Mouse (Mus musculus) 3T3-L1 (cell line): ENCODE results near the gene Dnajb8.

Source experiments
- DNase-seq: peaks from one replicate; pipeline ENCODE4 v3.0.0-alpha.2; 2015; ENCODE audit warnings: low read depth, low spot score

Dnajb8 gene

DNA sequence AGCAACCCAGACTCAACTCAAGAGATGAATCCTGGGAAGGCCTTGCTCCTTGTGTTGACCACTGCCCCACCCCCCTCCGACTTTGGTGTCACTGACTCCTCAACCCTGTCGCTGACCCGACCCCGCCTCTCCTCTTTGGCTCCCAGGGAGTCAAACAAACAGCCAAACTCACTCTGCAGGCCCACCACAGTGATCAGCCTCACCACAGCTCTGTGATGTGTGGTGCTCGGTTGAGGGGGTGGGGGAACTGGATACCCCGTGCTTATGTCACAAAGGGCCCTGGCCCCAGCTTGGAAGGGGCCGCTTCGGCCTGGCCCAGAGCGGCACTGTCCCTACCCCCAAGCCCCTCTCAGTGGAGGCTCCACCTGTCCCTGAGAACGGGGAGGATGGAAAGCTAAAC is at the start of gene Dnajb8:
Gene Dnajb8, plus strand, starts transcription at position 301 of the 400 bp plus-strand sequence.
- no peak for DNase-seq

- DNase-seq, result no peak
Observed at GRCm38 (mm10) chr6:88174191-88174590, 47.9 kb upstream of the Dnajb8 start.

DNA sequence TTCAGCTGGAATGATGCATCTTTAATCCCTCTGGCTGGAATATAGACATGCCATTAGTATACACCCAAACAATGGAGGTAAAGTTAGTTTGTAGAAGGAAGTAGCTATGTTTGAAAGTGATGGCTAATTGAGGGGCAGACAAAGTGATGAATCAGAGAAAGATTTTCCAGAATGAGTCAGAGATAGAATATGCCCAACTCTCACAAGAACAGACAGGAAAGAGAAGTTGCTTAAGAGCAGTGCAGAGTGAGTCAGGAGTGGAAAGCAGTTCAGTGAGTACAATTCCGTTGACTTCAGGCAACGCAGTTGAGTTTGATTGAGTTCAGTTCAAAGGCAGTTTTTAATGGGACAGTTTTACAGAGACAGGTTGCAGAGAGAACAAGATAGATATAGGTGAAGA is 47.4 kb upstream of the Dnajb8 start:
- peak; percentile 74 for DNase-seq

DNA sequence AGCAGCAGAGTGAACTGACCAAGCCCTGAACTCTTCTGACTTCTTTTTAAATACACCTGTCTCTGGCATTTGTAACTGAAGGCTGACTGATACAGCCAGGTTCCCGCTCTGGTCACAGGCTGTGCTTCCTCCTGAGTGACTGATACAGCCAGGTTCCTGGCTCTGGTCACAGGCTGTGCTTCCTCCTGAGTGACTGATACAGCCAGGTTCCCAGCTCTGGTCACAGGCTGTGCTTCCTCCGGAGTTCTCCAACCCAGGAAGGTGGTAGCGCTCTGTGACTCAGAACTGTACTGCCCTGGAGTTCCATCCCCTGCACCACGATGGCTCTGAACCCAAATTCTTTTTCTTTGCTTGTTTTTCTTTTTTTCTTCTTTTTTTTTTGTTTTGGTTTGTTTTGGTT is 37.4 kb upstream of the Dnajb8 start:
- no peak for DNase-seq

GRCm38 (mm10) chr6:88188148-88188547 is 33.9 kb upstream of the Dnajb8 start:
- DNase-seq, result no peak

GRCm38 (mm10) chr6:88189312-88190042 is 32.6 kb upstream of the Dnajb8 start:
- peak; percentile 35 for DNase-seq

DNA sequence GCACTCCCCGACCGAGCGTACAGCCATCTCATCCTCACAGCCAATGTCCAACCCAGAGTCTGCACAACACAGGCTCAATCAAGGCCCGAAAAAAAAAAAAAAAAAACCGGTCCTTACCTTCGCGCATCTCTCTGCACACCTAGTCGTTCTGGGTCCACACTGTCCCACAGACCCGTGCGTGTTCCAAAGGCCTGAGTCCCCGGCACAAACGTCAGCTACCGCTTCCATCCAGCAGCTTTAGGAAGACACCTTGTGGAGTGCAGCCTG is 32.1 kb upstream of the Dnajb8 start:
- no peak for DNase-seq

- DNase-seq, result no peak
Observed at GRCm38 (mm10) chr6:88190310-88191023, 31.6 kb upstream of the Dnajb8 start.

GRCm38 (mm10) chr6:88191024-88191365 is 31.1 kb upstream of the Dnajb8 start:
- DNase-seq, result no peak

DNA sequence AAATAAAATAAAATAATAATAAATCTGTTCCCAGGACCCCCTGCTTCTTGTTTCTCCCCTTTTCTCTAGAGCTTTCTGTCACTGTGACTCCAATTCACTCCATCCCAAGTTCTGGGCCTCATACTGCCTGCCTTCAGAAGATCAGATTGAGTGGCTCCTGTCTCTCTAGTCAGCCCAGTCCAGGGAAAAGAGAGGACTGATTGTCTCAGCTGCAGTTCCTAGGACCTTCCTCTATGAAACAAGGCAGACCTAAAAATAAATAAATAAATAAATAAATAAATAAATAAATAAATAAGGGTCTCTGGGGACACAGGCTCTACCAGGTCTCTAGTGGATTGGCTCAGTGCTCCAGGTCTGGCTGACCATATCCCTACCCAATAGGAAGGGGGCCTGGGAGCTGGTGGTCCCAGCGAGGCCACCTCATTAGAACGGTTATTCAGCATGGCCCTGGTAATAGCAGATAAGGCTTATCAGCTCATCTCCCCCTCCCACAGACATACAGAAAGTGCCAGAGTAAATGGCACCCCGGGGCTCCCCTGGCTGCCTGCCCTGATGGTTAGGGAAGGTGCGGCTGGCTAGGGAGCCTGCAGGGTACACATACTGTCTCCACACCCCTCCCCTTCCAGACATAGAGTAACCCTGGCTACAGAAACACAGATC is 30.5 kb upstream of the Dnajb8 start:
- DNase-seq, result no peak

GRCm38 (mm10) chr6:88192756-88193155 is 29.3 kb upstream of the Dnajb8 start:
- DNase-seq, result no peak

GRCm38 (mm10) chr6:88193433-88194052 is 28.5 kb upstream of the Dnajb8 start, which contains the start of gene Gata2:
Gata2 (plus strand) TSS chr6:88193891.
- DNase-seq, result no peak

GRCm38 (mm10) chr6:88194053-88194977 is 27.8 kb upstream of the Dnajb8 start:
- DNase-seq, result no peak

DNA sequence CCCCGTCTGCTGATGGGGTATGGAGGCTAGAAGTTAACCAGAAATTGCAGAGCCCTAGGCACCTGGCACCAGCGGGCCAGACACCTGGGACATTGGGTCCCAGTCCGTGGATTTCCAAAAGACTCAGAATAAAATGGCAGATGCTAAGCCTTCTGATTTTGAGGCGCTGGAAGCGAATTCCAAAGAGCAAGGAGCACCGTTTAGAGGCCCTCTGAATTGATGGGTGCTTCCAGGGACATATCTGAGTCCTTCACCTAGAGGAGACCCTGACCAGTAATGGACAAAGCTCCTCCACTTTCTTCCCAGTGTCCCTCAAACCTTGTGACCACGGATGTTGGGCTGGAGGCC is 27.1 kb upstream of the Dnajb8 start:
- no peak for DNase-seq

DNA sequence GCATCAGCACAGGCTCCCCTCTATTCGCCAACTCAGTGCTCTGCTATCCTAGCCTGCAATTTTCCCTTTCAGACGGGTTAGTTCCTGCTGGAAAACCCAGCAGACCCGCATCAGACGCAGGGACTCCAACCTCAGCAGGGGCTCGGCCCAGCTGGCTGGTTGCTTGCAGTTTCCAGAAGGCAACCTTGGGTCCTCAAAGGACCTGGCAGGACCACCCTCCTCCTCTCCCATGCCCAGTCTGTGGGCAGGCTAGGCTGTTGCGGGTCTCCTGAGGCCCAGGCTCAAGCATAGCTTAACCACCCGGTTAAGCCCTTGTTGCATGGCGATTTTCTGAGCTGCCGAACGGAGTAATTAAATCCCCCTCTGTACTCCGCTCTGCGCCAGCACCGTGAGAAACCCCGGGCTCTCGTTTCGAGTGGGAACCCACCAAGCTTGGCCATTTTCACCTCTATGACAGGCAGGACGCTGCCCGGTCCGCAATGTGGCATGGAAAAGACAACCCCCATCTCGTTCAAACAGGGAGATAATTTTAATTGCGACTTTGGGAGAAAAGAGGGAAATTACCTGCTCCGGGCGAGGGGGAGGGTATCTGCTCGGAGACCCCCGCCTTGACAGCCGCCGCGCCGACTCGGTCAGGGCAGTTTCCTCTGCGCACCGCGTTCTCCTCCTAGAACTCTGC is 25.9 kb upstream of the Dnajb8 start:
- DNase-seq, result no peak

GRCm38 (mm10) chr6:88196733-88197312 is 25.2 kb upstream of the Dnajb8 start:
- no peak for DNase-seq

DNA sequence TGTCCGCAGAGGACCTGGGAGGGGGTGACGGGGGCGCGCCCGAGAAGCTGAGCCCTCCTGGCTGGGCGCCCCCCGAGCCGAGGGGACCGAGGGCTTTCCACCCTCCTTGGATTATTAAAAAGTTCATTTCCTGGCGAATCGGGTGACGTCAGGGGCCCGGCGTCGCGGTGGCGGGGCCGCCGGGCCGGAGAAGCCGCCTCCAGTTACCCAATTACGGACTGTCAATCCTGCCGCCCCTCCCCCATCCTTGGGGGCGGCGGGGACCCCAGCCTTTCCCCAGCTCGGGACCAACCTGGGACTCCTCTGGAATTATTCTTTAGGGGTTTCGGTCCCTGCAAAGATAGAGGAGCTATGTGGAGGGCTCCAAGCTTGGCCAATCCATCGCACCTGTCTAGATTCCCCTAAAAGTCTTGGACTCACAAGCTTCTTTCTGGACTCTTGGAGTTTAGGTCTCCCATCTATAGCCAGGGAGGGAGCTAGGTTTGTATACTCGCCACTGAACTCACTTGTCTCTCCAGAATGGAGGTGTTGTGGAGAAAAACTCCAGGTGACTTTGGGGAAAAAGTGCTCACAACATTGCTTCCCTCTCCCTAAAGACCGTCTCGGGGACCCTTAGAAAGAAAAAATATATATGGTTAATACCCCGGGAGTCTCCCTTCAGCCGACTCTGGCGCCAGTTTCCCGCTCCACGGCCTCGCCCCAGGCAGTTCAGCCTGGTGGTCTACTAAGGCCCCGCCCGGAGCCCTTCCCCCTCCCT is 24.6 kb upstream of the Dnajb8 start:
- DNase-seq, result no peak

GRCm38 (mm10) chr6:88198070-88198940 is 23.8 kb upstream of the Dnajb8 start:
- peak; percentile 84 for DNase-seq
